Mouse (Mus musculus) lung, postnatal 4 days (tissue): ENCODE results near the gene Zfp386.

Experiments used
- DNase-seq, 2 experiments: peaks; one replicate each; pipeline ENCODE4 v3.0.0; 2021

Gene Zfp386

DNA sequence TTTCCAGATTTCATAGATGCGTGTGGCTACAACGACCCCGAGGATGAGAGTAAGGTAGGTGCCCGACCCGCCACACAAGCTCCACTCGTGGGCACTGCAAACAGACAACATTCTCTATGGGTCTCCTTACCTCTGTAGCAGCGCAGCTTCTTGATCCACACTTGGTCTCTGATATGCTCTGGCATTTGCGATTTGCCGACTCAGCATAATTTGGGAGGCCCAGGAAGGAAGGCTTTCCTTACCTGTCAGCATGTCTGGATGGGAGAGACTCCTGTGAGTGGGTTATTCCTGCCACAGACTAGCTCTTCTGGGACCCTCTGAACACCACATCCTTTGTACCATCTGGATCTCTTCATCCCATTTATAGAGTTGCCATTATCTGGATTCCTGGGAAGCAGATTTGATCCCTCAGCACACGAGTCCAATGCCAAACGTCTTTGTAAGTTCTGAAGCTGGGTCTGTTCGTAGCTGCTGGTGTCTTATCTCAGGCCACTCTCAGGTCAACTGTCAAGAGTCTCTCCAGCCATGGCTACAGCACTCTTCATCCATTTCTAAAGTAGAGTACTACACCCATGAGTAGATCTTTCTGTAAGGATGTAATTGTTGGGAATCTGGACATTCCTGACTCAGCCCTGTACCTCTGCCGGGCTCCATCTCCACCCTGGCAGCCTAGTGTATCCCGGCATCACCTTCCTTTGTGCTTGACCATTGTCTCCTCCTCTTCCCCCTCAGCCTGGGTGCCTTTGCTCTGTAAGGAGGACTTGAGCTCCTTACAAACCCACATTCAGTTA lies 47.4 kb downstream of the Zfp386 start:
- DNase-seq: no peak

GRCm38 (mm10) chr12:116096361-116096904 lies 48.9 kb downstream of the Zfp386 start:
- DNase-seq: no peak

GRCm38 (mm10) chr12:116097166-116097565 lies 49.6 kb downstream of the Zfp386 start:
- DNase-seq: no peak

GRCm38 (mm10) chr12:116101945-116102344 lies 54.4 kb downstream of the Zfp386 start:
- DNase-seq: no peak

DNA sequence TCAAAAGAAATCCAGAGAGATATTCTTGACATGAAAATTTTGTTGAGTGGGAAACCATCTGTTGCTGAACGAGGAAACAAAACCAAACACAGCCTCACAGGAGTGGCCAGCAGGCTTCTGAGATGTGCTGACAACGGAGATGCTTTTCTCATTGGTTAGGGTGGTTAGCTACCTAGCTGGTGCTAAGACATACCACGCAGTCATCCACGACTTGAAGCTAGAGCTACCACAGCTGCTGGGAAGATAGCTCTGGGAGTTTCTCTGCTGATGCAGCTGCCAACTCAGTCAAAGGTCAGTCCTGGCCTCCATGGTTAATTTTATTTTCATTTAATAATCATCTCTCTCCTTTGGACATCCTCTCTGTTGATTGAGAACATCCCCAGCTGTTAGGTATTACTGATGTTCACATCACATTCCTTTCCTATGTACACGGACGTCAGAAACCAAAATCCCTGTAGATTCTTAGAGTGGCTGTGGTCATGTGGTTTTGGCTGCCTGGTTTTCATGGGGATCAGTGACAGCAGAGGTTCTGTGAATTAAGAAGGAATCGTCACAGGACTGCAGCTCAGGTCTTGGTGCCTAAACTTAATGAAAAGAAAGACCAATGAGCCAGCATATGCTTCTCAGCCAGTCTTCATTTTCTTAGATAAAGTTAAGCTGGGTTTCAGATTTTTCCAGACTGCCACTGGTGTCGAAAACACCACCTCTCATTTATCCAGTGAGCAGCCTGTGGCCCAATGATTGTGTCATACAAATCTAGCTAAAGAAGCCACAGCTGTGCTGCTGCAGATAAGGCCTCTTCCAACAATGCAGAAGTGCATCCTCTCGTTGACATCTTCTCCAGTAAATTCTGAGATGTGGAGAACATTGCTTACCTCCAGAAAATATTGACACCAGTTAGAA lies 62.2 kb downstream of the Zfp386 start:
- peak; percentile 44 to 78 for DNase-seq

GRCm38 (mm10) chr12:116111007-116111694 lies 63.6 kb downstream of the Zfp386 start:
- DNase-seq: peak; percentile 12 to 56
